Mouse (Mus musculus) heart, postnatal 0 days (tissue): ENCODE measurements around the gene Atp13a3.

ENCODE experiments used
- CTCF ChIP-seq: IDR thresholded peaks from 2 replicates; pipeline ENCODE4 v1.5.1; 2016; ENCODE audit warnings: antibody characterized with exemption, control low read depth, low read depth
- EP300 ChIP-seq: IDR thresholded peaks from 2 replicates; pipeline ENCODE4 v1.6.1; 2016; ENCODE audit warnings: antibody characterized with exemption, low read depth

DNA sequence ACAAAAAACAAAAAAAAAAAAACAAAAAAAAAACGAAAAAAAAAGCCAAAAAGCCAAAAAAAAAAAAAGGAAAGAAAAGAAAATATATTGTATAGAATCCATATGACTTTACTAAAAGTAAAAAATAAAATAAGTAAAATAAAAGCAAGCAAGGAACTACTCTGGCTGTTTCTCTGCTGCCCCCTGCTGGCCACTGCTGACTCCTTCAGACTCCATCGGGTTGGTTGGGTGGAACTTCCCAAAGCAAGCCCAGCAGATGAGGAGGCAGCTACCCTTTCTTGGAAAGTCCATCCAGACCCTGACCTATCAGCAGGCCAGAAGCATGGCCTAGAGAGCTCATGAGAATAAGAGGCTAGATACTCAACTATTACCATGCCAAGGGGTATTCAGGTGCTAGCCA is 143.1 kb downstream of the Atp13a3 start:
- TF ChIP-seq CTCF (peak; percentile 82), EP300 (no peak)
